Mouse (Mus musculus): ENCODE results near the gene Osbp2. TPM values are rescaled to one million over a fixed set of nuclear protein-coding genes. Genes with fewer than 3 reads are reported as not detected.

The Osbp2 gene
- polyA plus RNA-seq, 1 experiment from 2014 or later, result 5.9 TPM

DNA sequence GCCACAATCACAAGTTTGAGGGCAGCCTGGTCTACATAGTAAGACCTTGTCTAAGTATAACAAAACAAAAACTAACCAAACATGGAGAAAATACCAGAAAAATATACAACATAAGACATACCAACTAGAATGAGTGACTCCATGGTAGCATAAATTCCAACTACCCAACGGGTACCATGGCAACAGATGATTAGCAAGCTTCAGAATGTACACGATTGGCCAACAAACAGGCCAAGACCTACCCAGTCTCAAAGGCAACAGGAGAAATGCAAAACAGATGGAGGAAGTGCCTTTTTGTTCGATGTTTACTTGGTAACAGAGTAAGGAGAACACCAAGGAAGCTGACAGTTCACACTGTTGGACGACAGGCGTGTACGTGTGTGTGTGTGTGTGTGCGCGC lies 96.7 kb downstream of the Osbp2 start:
- no peak for ATAC-seq
- Histone ChIP-seq H3K27ac (no peak overlapping the region), H3K27me3 (peaks cover 26% of the 10 kb centered on the region), H3K36me3 (ENCODE audit: poor library complexity, severe bottlenecking) (no peaks in the 10 kb centered on the region), H3K4me1 (peaks cover 5% of the 10 kb centered on the region; the same call in 1 of the 2 replicates), H3K4me2 (no peak overlapping the region), H3K9me3 (replicated peaks) (peaks cover 5% of the 10 kb centered on the region; the same call in 1 of the 2 replicates), H3K4me3 (no peak overlapping the region), H3K9ac (no peak overlapping the region)
- 86% methylated on average over 8 of the region's 8 CpGs for WGBS

DNA sequence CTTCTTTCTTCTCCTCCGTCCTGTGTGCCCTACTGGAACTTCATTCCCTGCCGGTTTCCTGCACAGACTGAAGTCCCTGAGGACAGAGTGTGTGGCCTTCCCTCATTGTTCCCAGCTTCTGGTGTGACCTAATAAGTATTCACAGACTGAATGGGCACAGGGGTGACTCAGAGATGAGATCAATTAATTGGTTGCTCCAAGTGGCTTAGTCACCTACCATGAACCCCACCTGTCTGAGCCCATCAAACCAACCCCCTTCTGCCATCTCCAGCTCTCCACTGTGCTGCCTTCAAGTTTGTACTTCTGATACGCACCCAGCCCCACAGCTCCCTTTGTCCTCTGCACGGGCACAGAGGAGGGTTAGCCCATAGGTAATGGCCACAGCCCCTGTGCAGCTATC lies 99.4 kb downstream of the Osbp2 start:
- peaks cover 5% of the 10 kb centered on the region; the same call in 1 of the 2 replicates for H3K9me3 ChIP-seq (replicated peaks)
- ATAC-seq, result no peak
- peaks cover 12% of the 10 kb centered on the region for H3K4me1 ChIP-seq
- no peak overlapping the region for H3K9ac ChIP-seq
- 19% methylated on average over 4 of the region's 4 CpGs for WGBS
- H3K27ac ChIP-seq, result no peak overlapping the region
- H3K27me3 ChIP-seq, result peaks cover 52% of the 10 kb centered on the region
- H3K36me3 ChIP-seq (ENCODE audit: poor library complexity, severe bottlenecking), result no peaks in the 10 kb centered on the region
- no peak overlapping the region for H3K4me3 ChIP-seq
- no peak overlapping the region for H3K4me2 ChIP-seq

DNA sequence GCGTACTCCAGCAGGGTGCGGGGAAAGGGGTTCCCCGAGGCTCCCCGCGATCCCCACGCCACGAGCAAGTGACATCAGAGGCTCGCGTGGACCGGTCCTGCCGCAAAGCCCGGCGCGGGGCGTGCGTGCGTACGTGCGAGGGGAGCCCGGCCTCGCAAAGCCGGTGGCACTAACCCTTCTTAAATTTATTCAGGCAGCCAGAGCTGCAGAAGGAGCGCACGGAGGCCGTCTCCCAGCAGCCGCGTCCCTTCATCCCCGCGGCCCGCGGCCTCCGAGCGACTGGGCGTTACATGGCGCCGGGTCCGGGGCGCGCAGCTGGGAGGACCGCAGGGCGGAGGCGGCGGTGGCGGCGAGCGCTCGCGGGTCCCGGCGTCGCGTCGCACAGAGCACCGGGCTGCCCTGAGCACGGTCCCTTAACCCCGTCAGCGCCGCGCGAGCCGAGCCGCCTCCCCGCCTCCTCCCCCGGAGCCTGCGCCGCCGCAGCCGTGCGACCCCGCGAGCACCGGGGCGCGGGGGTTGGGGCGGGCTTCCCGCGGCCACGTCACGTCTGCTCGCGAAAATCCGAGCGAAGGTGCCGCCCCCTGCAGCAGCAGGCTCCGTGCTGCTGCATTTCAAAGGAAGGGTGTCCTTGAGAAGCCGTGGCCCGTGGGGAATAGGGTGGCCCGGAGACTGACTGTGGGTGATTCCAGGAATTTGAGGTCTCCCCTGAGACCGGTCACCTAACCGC lies 101.8 kb downstream of the Osbp2 start:
- peak overlapping the region; percentile 84 for H3K4me2 ChIP-seq
- no peaks in the 10 kb centered on the region for H3K36me3 ChIP-seq (ENCODE audit: poor library complexity, severe bottlenecking)
- peak overlapping the region; percentile 60 for H3K4me3 ChIP-seq
- peak; percentile 80 for ATAC-seq
- under 1% methylated on average over 73 of the region's 90 CpGs for WGBS
- H3K27ac ChIP-seq, result no peak overlapping the region
- H3K4me1 ChIP-seq, result peaks cover 12% of the 10 kb centered on the region
- H3K27me3 ChIP-seq, result peaks cover 52% of the 10 kb centered on the region
- H3K9ac ChIP-seq, result peak overlapping the region; percentile 73
- H3K9me3 ChIP-seq (replicated peaks), result no peaks in the 10 kb centered on the region

DNA sequence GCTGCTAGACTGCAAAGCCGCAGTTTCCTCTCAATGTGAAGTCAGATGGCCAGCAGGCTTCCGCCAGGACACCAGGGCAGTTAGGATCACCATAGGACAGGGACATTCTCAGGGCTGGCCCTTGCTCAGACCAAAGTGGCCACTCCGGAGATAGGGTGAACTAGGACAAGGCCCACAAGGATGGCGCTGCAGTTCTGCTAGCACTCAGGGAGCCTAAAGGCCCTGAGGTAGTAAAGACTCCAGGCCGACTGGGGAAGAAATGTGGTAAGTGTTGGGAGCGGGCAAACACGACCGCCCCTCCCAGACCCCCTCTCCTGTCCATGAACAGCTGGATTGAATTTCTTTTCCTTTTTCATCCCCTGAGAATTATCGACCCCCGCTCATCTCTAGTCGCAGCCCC lies 102.4 kb downstream of the Osbp2 start:
- no peaks in the 10 kb centered on the region for H3K36me3 ChIP-seq (ENCODE audit: poor library complexity, severe bottlenecking)
- H3K4me2 ChIP-seq, result peak overlapping the region; percentile 84
- H3K27me3 ChIP-seq, result peaks cover 52% of the 10 kb centered on the region
- WGBS, result 9% methylated on average over 11 of the region's 11 CpGs
- peak overlapping the region; percentile 60 for H3K4me3 ChIP-seq
- H3K27ac ChIP-seq, result no peak overlapping the region
- no peaks in the 10 kb centered on the region for H3K9me3 ChIP-seq (replicated peaks)
- H3K4me1 ChIP-seq, result peaks cover 12% of the 10 kb centered on the region
- H3K9ac ChIP-seq, result peak overlapping the region; percentile 73
- ATAC-seq, result 0 out of 2 replicates have a peak, but pooled peaks have one; percentile 36

DNA sequence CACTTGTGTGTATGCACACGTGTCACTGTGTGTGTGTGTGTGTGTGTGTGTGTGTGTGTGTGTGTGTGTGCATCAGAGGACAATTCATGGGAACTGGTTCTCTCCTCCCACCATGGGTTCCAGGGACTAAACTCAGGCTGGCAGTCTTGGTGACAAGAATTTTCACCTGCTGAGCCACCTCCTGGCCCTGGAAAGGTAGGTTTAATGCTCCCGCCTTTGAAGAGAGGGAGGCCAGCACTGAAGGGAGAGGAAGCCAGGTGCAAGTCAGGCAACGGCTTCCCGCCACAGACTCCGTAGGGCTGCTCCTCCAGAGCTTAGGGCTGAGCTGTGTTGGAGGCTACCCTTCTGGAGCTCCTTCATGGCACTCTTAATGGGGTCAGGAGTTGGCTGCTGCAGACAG lies 104.3 kb downstream of the Osbp2 start:
- no peak overlapping the region for H3K9ac ChIP-seq
- H3K27me3 ChIP-seq, result peaks cover 49% of the 10 kb centered on the region
- no peaks in the 10 kb centered on the region for H3K9me3 ChIP-seq (replicated peaks)
- ATAC-seq, result no peak
- peaks cover 12% of the 10 kb centered on the region for H3K4me1 ChIP-seq
- WGBS, result 80% methylated on average over 5 of the region's 5 CpGs
- no peak overlapping the region for H3K27ac ChIP-seq
- H3K4me3 ChIP-seq, result no peak overlapping the region
- H3K36me3 ChIP-seq (ENCODE audit: poor library complexity, severe bottlenecking), result no peaks in the 10 kb centered on the region
- no peak overlapping the region for H3K4me2 ChIP-seq

DNA sequence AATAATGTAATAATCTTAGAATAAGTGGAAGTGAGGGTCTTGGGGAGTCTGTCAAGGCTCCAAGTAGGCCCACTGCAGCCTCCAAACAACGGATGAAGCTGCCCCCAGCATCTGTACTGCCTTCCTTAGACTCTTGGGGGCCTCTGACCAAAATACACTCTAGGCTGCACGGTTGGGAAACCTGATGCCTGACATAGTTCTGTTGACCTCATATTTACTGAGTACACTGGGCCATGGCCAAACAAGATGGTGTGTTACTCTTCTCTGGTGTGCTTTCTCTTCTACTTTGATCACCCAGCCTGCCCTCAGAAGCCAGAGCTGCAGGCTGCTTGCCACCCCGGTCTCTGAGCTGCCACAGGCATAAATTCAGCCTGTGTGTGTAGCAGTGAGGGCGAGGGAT lies 108.4 kb downstream of the Osbp2 start:
- no peaks in the 10 kb centered on the region for H3K4me1 ChIP-seq
- H3K4me3 ChIP-seq, result no peak overlapping the region
- no peak overlapping the region for H3K27ac ChIP-seq
- no peak overlapping the region for H3K4me2 ChIP-seq
- H3K36me3 ChIP-seq (ENCODE audit: poor library complexity, severe bottlenecking), result no peaks in the 10 kb centered on the region
- no peak for ATAC-seq
- no peak overlapping the region for H3K9ac ChIP-seq
- H3K9me3 ChIP-seq (replicated peaks), result no peaks in the 10 kb centered on the region
- 65% methylated on average over 4 of the region's 4 CpGs for WGBS
- H3K27me3 ChIP-seq, result peaks cover 10% of the 10 kb centered on the region

DNA sequence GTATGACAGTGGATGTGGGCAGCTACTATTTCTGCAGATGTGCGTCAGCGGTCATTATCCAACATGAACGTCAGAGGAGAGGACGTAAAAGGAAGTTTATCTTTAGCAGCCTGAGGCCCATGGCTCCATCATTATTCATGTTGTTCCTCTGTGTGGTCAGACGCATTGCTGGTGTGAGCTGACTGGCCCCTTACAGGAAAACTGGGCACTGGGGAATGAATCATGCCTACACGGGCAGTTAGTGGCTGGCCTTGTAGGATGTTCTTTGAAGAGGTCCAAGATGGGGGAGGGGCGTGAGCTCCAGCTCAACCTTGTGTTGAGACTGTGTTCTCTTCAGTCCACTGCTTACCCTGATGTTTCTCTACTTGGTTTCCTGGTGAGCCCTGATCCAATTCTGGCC lies 109.0 kb downstream of the Osbp2 start:
- no peaks in the 10 kb centered on the region for H3K36me3 ChIP-seq (ENCODE audit: poor library complexity, severe bottlenecking)
- H3K27ac ChIP-seq, result no peak overlapping the region
- no peaks in the 10 kb centered on the region for H3K4me1 ChIP-seq
- no peak for ATAC-seq
- H3K9ac ChIP-seq, result no peak overlapping the region
- H3K4me2 ChIP-seq, result no peak overlapping the region
- no peak overlapping the region for H3K4me3 ChIP-seq
- 90% methylated on average over 7 of the region's 7 CpGs for WGBS
- peaks cover 3% of the 10 kb centered on the region for H3K27me3 ChIP-seq
- no peaks in the 10 kb centered on the region for H3K9me3 ChIP-seq (replicated peaks)

DNA sequence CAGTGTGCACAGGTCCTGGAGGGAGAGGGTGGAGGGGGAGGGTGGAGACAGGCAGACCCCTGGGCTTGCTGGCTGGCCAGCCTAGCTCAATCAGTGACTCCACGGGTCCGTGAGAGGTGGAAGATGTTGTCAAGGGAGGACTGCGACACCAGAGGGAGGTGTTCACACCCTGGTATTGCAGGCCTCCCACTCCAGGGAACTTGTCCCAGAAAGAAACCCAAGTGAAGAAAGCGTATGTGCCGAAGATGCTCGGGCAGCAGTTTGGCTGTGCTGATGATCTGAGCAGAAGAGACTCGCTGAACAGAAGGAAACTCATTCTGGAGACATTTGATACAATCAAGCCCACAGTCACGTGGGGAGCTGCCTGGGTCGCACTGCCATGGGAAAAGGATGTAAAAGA lies 109.8 kb downstream of the Osbp2 start:
- no peak overlapping the region for H3K27ac ChIP-seq
- no peak overlapping the region for H3K9ac ChIP-seq
- no peaks in the 10 kb centered on the region for H3K27me3 ChIP-seq
- H3K4me3 ChIP-seq, result no peak overlapping the region
- H3K9me3 ChIP-seq (replicated peaks), result no peaks in the 10 kb centered on the region
- H3K4me1 ChIP-seq, result no peaks in the 10 kb centered on the region
- 72% methylated on average over 9 of the region's 9 CpGs for WGBS
- H3K4me2 ChIP-seq, result no peak overlapping the region
- H3K36me3 ChIP-seq (ENCODE audit: poor library complexity, severe bottlenecking), result no peaks in the 10 kb centered on the region
- ATAC-seq, result no peak

DNA sequence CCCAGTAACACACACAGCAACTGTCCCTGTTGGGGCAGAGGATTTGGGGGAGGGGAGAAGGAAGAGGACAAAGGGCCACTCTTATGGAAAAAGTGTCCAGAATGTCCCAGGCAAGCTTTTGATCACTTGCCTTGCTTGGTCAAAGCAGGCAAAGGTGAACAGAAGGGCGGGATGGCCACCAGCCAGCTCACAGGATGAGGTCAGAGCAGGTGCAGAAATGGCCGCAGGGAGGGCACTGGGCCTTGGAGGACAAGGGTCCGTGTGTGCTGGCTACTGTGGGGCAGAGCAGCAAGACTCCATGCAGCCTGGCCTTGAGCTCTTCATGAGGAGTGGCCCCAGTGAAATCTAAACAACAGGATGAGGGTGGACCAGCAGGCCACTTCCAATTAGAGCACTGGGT lies 110.9 kb downstream of the Osbp2 start:
- 50% methylated on average over 3 of the region's 3 CpGs for WGBS
- no peaks in the 10 kb centered on the region for H3K9me3 ChIP-seq (replicated peaks)
- no peaks in the 10 kb centered on the region for H3K4me1 ChIP-seq
- no peak overlapping the region for H3K9ac ChIP-seq
- no peak overlapping the region for H3K27ac ChIP-seq
- no peaks in the 10 kb centered on the region for H3K27me3 ChIP-seq
- H3K4me2 ChIP-seq, result no peak overlapping the region
- ATAC-seq, result no peak
- H3K4me3 ChIP-seq, result no peak overlapping the region
- no peaks in the 10 kb centered on the region for H3K36me3 ChIP-seq (ENCODE audit: poor library complexity, severe bottlenecking)

DNA sequence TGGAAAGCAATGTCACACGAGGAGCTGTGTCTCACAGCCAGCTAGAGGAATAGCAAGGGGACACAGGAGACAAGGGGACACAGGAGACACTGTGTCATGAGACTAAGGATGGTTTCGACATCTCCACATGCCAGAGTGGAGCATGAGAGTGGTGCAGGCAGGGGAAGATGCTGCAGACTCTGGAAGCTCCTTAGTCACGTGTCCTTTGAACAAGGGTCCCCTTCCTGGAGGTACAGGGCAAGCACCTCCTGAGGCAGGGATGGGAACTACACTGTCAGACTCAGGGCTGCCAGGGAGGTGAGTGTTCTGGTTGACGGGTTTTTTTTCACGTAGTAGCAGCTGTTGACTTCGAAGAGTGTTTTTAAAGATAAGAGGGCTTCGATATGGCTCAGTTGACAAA lies 113.9 kb downstream of the Osbp2 start:
- Histone ChIP-seq H3K27ac (no peak overlapping the region), H3K36me3 (ENCODE audit: poor library complexity, severe bottlenecking) (no peaks in the 10 kb centered on the region), H3K4me1 (no peaks in the 10 kb centered on the region), H3K9me3 (replicated peaks) (no peaks in the 10 kb centered on the region), H3K4me2 (no peak overlapping the region), H3K27me3 (no peaks in the 10 kb centered on the region), H3K9ac (no peak overlapping the region; the same call in 1 of the 2 replicates), H3K4me3 (no peak overlapping the region)
- ATAC-seq, result no peak
- WGBS, result 41% methylated on average over 7 of the region's 7 CpGs

DNA sequence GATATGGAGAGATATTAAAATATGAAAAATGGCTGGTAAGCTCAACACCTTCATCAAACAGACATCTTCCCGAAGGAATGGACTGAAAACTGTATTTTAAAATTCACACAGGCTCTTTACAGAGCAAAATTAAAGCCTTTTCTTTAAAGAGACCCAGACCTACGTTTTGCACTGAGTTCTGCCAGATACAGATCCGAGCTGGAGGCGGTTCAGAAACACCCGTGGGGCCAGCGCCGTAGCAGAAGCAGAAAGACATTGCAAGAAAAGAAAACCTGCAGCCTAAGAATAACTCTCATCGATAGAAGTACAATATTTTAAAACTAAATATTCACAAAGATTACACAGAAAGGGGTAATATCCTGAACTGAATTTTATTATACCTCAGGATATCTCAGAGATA lies 121.3 kb downstream of the Osbp2 start:
- Histone ChIP-seq H3K9me3 (replicated peaks) (no peaks in the 10 kb centered on the region), H3K27ac (no peak overlapping the region), H3K9ac (no peak overlapping the region), H3K4me1 (no peaks in the 10 kb centered on the region), H3K4me2 (no peak overlapping the region), H3K27me3 (no peaks in the 10 kb centered on the region), H3K36me3 (ENCODE audit: poor library complexity, severe bottlenecking) (no peaks in the 10 kb centered on the region), H3K4me3 (no peak overlapping the region)
- 83% methylated on average over 8 of the region's 8 CpGs for WGBS
- ATAC-seq, result no peak

DNA sequence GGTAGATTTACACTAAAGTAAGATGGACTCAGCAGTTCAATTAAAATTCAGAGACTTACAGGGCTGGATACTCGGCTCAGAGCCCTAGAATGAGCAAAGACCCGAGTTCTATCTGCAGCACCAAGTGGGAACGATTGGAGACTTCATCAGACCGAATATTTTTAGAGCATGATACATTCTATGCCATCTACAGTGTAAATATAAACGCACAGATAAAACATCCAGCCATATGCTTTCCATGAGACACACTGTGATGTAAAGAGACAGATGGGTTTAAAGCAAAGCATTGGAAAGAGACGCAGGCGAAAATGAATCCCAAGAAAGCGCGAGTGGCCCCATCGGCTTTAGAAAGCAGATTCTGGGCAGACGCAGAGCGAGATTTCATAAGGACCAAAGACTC lies 122.5 kb downstream of the Osbp2 start:
- ATAC-seq, result no peak
- 85% methylated on average over 12 of the region's 12 CpGs for WGBS
- Histone ChIP-seq H3K27me3 (no peaks in the 10 kb centered on the region), H3K9me3 (replicated peaks) (no peaks in the 10 kb centered on the region), H3K4me3 (no peak overlapping the region), H3K4me1 (no peaks in the 10 kb centered on the region), H3K27ac (0 out of 2 replicates have a peak overlapping the region, but pooled peaks have one; percentile 14), H3K36me3 (ENCODE audit: poor library complexity, severe bottlenecking) (no peaks in the 10 kb centered on the region), H3K4me2 (no peak overlapping the region), H3K9ac (no peak overlapping the region)

DNA sequence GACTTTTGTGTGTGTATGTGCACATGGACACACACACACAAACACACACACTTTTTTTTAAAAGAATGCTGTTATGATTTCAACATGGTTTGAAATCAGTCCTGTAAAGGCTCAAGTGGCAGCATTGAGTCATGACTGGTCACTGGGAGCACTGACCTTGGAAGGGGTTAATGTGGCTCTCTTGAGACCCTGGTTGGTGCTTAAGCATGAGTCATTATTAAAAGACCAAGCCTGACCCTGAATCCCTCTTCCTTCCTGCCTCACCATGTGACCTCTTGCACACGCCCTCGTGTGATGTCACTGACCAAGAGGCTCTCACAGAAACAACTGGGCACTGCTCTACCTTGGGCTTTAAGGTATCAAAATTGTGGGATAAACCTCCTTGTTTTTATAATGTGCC lies 124.9 kb downstream of the Osbp2 start:
- peaks cover 11% of the 10 kb centered on the region for H3K4me1 ChIP-seq
- no peaks in the 10 kb centered on the region for H3K27me3 ChIP-seq
- no peak overlapping the region for H3K27ac ChIP-seq
- no peak for ATAC-seq
- no peak overlapping the region for H3K4me3 ChIP-seq
- no peak overlapping the region for H3K9ac ChIP-seq
- WGBS, result 68% methylated on average over 2 of the region's 2 CpGs
- H3K4me2 ChIP-seq, result no peak overlapping the region
- H3K9me3 ChIP-seq (replicated peaks), result no peaks in the 10 kb centered on the region
- no peaks in the 10 kb centered on the region for H3K36me3 ChIP-seq (ENCODE audit: poor library complexity, severe bottlenecking)
